Mouse (Mus musculus) intestine, embryonic 15.5 days (tissue): ENCODE results near the gene Fstl4. TPM values are rescaled to one million over a fixed set of nuclear protein-coding genes. Genes with fewer than 3 reads are reported as not detected.

Experiments used
- ATAC-seq: fragments of 200-750 bp; cut with Nextera tagmentation; 2 replicates; pipeline ENCODE4 v1.8.0; 2017; ENCODE audit warnings: moderate TSS enrichment, moderate library complexity
- H3K27ac ChIP-seq: fragments of 300-500 bp; sonication (generic); 2 replicates; pipeline ENCODE4 v1.5.1; 2015; ENCODE audit warnings: mild to moderate bottlenecking, inconsistent platforms
- H3K27me3 ChIP-seq: fragments of 300-500 bp; sonication (generic); replicated peaks from 2 replicates; pipeline ENCODE4 v1.6.1; 2015; ENCODE audit warnings: inconsistent platforms
- H3K36me3 ChIP-seq: fragments of 300-500 bp; sonication (generic); 2 replicates; pipeline ENCODE4 v1.6.1; 2015; ENCODE audit warnings: inconsistent platforms
- H3K4me1 ChIP-seq: fragments of 300-500 bp; sonication (generic); replicated peaks from 2 replicates; pipeline ENCODE4 v1.6.1; 2015; ENCODE audit warnings: inconsistent platforms
- H3K4me2 ChIP-seq: fragments of 300-500 bp; sonication (generic); replicated peaks from 2 replicates; pipeline ENCODE4 v1.6.1; 2015; ENCODE audit warnings: mild to moderate bottlenecking, inconsistent platforms
- H3K4me3 ChIP-seq: fragments of 300-500 bp; sonication (generic); replicated peaks from 2 replicates; pipeline ENCODE4 v1.5.1; 2015; ENCODE audit warnings: inconsistent platforms
- H3K9ac ChIP-seq: fragments of 300-500 bp; sonication (generic); 2 replicates; pipeline ENCODE4 v1.6.1; 2015; ENCODE audit warnings: inconsistent platforms
- H3K9me3 ChIP-seq: fragments of 300-500 bp; sonication (generic); 2 replicates; pipeline ENCODE4 v1.6.1; 2016; ENCODE audit warnings: inconsistent platforms
- WGBS: fragments of 180-500 bp; shearing (Covaris S2); methylation state at CpG from one replicate; pipeline ENCODE4 v1.1.7; 2015; 5-methylcytosine and 5-hydroxymethylcytosine counted together
- polyA plus RNA-seq: library from polyadenylated mRNA; unstranded; fragments of >200 nt; fragmentation: Nextera tagmentation; extraction: Ambion mirVana; gene quantifications from 2 replicates; pipeline ENCODE4 v1.2.1, GENCODE M21; 2015

Fstl4 gene
- polyA plus RNA-seq, 1 experiment from 2014 or later, result 6.1 TPM

DNA sequence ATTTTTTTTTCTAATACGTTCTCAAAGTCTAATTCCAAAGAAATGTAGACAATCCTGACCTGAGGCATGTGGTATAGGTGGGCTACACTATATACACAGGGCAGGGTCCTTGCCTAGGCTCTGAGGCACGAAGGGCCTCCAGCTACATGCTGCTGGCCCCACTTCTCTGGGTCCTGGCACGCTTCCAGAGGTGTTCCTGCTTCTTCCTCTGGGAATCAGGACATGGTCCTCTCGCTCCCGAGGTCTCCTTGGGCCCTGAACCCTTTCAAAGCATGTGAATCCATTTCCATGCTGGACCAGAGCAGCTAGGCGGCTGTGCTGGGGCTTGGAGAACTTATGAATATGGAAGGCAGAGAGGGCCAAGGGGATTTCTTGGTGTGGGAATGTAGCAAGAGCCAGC is 292.3 kb downstream of the Fstl4 start:
- 71% methylated on average over 6 of the region's 6 CpGs for WGBS
- Histone ChIP-seq H3K36me3 (no peaks in the 10 kb centered on the region), H3K4me1 (no peaks in the 10 kb centered on the region; the same call in 1 of the 2 replicates), H3K27me3 (no peaks in the 10 kb centered on the region), H3K9ac (no peak overlapping the region), H3K4me2 (no peak overlapping the region), H3K27ac (no peak overlapping the region), H3K4me3 (no peak overlapping the region), H3K9me3 (no peaks in the 10 kb centered on the region)
- no peak for ATAC-seq

DNA sequence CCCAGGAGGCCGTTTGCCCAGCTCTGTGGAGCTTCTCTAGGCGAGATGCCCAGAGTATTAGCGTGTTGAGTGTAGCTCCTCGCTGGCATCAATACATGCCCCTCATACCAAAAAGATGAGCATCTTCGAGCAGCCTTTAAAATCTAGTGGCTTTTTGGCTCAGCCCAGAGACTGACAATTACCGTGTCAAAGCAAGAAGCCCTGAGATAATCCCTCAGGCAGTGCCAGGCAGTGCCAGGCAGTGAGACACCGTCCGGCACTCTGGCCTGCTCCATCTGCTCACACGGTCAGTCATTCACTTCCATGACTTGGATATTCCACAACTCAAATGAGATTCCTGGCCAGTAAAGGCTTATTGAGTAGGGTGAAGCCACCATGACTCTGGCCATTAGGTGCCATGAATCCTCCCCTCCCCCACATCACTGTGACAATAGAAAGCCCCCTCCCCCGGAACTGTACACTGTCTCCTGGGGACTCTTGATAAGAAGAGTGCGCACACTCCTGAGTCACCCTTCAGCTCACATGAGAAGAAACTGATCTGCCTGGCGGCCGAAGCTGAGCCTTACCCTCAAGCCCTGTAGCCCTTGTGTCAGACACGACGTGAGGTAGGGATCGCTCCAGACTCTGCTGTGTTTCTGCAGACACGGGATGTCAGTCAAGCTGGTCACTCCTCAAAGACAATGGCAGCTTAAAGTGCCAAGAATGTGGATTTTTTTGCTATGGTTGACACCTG is 293.6 kb downstream of the Fstl4 start:
- ATAC-seq, result no peak
- H3K4me2 ChIP-seq, result no peak overlapping the region
- WGBS, result 73% methylated on average over 17 of the region's 17 CpGs

DNA sequence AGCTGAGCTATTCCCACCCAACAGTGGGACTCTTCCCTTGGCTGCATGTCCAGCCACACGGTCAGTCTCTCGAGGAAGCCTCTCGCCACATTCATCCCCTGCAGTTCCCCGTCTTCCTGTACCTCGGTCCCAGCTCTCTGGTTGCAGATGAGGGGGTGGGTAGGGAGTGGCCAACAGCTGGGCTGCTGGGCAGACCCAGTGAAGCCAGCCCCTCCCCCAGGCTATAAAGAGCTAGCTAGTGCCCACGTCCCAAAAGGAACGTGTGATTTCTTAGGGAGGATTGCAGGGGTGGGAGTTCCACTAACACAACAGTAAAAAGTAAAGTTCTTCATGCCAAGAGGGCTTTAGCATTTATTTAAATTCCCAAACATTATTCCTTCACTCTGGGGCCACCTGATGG is 294.1 kb downstream of the Fstl4 start:
- WGBS, result 18% methylated on average over 7 of the region's 7 CpGs
- Histone ChIP-seq H3K4me2 (no peak overlapping the region), H3K9ac (no peak overlapping the region), H3K27me3 (no peaks in the 10 kb centered on the region), H3K9me3 (no peaks in the 10 kb centered on the region), H3K4me3 (no peak overlapping the region), H3K36me3 (no peaks in the 10 kb centered on the region), H3K27ac (no peak overlapping the region), H3K4me1 (no peaks in the 10 kb centered on the region; the same call in 1 of the 2 replicates)
- no peak for ATAC-seq

More for the DNA sequence above, 293.6 kb downstream of the Fstl4 start:
- no peaks in the 10 kb centered on the region for H3K9me3 ChIP-seq
- no peaks in the 10 kb centered on the region; the same call in 1 of the 2 replicates for H3K4me1 ChIP-seq
- H3K36me3 ChIP-seq, result no peaks in the 10 kb centered on the region
- no peak overlapping the region for H3K9ac ChIP-seq
- no peak overlapping the region for H3K4me3 ChIP-seq
- no peak overlapping the region for H3K27ac ChIP-seq
- H3K27me3 ChIP-seq, result no peaks in the 10 kb centered on the region

DNA sequence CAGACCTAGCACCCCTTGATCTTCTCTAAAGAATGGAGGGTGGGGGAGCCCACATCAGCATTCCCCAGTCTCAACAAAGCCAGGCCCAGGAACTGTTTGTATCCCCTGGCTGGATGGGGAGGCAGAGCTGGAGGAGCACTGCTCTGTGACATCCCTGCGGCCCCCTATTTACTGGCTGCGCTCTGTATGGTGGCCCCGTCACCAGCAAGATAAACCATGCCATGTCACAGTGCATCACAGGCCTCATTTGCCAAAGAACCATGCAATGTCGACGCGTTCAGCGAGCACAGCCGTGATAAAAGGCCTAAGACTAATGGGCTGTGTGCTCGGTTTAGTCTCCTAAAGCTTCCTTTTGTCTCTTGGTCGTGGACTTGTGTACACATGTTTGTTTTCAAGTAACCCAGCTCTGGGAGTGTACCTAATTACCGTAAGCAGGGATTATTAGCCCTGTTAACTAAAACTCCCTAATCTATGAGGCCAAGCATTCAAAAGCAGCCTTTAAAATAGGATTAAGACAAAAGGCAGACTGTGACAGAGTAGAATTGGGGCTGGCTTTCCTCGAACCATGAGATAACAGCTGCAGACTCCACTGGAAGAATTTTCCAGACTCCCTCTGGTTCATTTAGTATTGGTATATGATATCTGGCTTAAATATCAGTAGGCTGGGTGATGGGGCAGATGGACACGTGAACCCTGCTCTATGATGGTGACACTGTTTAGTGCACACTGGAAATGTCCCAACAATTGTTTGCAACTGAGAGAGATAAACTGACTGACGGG is 303.5 kb downstream of the Fstl4 start:
- Histone ChIP-seq H3K27ac (no peak overlapping the region), H3K27me3 (no peaks in the 10 kb centered on the region), H3K4me2 (no peak overlapping the region), H3K9ac (no peak overlapping the region), H3K4me3 (no peak overlapping the region), H3K9me3 (no peaks in the 10 kb centered on the region), H3K4me1 (no peaks in the 10 kb centered on the region), H3K36me3 (no peaks in the 10 kb centered on the region)
- 58% methylated on average over 14 of the region's 14 CpGs for WGBS
- no peak for ATAC-seq

DNA sequence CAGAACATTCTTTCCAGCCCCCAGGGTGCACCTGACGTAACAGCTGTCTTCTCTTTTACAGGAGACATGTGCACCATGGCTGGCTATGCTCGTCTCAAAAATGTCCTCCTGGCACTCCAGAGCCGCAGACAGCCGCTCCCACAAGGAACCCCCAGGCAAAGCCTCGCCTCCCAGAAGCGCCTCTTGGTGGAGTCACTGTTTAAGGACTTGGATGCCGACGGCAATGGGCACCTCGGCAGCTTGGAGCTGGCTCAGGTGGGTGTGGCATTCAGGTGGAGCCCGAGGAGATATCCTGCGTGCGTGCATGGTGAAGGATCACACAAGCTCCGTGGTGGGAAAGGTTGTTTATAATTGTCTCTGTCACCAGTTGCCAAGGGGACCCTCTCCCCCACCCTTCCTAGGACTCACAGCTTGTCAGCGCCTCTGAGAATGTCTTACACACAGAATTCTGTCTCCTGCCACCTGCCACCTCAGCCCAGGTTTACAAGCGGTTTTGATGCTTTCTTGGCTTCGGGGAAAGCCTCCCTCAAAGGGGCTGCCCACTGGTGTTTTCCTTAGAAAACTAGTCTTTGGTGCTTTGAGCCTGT is 304.1 kb downstream of the Fstl4 start:
- Histone ChIP-seq H3K9ac (no peak overlapping the region), H3K4me3 (no peak overlapping the region), H3K27me3 (no peaks in the 10 kb centered on the region), H3K4me1 (no peaks in the 10 kb centered on the region), H3K27ac (no peak overlapping the region), H3K36me3 (no peaks in the 10 kb centered on the region), H3K9me3 (no peaks in the 10 kb centered on the region), H3K4me2 (no peak overlapping the region)
- ATAC-seq, result no peak
- 53% methylated on average over 16 of the region's 16 CpGs for WGBS

DNA sequence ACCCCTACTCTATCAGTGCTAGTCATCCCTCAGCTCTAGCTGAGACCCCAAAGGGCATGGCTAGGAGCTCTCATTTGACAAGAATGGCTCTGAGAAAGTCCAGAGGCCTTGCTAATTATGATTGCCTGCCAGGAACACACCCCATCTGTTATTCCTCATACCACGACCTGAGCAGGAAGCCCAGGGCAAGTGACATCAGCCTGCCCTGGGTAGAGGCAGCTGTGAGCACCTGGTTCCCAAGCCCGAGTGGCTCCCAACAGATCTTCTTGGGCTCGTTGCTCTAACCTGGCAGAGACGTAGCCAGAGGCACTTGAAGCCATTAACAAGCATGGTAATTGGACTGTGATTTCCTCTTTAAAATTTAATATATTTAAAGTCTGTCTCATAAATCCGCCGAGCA is 305.3 kb downstream of the Fstl4 start:
- no peak overlapping the region for H3K4me2 ChIP-seq
- no peaks in the 10 kb centered on the region for H3K4me1 ChIP-seq
- WGBS, result 63% methylated on average over 6 of the region's 6 CpGs
- ATAC-seq, result no peak
- no peak overlapping the region for H3K9ac ChIP-seq
- H3K27me3 ChIP-seq, result no peaks in the 10 kb centered on the region
- no peaks in the 10 kb centered on the region for H3K9me3 ChIP-seq
- no peak overlapping the region for H3K27ac ChIP-seq
- no peaks in the 10 kb centered on the region for H3K36me3 ChIP-seq
- H3K4me3 ChIP-seq, result no peak overlapping the region

DNA sequence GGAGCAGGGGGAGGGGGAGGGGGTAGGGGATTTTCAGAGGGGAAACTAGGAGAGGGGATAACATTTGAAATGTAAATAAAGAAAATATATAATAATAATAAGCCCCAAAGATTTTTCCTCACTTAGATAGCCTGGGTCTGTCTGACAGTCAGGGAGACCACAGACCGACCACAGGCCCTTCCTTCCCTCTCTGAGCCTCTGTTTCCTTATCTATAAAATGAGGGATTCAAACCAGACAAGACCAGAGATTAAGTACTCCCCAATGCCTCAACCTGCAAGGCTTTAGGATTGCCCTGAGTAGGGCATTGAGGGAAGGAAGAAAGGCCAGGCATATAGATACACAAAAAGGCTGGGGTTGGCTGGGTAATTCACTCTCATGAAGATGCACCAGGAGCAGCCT is 307.2 kb downstream of the Fstl4 start:
- H3K27me3 ChIP-seq, result no peaks in the 10 kb centered on the region
- no peaks in the 10 kb centered on the region for H3K4me1 ChIP-seq
- no peak overlapping the region for H3K4me2 ChIP-seq
- ATAC-seq, result no peak
- H3K27ac ChIP-seq, result no peak overlapping the region
- H3K4me3 ChIP-seq, result no peak overlapping the region
- H3K9ac ChIP-seq, result no peak overlapping the region
- WGBS, result 81% methylated on average over 1 of the region's 1 CpGs
- no peaks in the 10 kb centered on the region for H3K36me3 ChIP-seq
- H3K9me3 ChIP-seq, result no peaks in the 10 kb centered on the region

DNA sequence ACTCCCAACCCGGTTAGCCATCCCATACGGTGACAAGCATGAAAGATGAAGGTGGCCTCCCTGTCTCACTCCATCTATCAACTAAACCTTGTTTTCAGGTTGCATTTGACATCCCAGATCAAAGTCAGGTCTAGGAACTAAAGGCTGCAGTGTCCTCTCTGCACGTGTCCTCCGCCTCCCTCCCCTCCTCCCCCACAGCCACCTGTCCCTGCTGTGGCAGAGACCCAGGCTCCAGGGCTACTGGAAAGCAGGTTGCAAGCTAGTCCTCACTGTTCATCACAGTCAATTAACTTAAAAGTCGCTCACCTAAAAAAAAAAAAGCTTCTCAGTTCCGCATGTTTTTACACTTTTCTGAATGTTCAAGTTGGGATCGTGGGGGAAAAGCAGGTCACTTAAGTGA is 313.2 kb downstream of the Fstl4 start:
- no peak for ATAC-seq
- Histone ChIP-seq H3K4me3 (no peak overlapping the region), H3K27ac (no peak overlapping the region), H3K4me2 (no peak overlapping the region), H3K9me3 (no peaks in the 10 kb centered on the region), H3K27me3 (no peaks in the 10 kb centered on the region), H3K9ac (no peak overlapping the region), H3K4me1 (no peaks in the 10 kb centered on the region), H3K36me3 (no peaks in the 10 kb centered on the region)
- 81% methylated on average over 7 of the region's 7 CpGs for WGBS

DNA sequence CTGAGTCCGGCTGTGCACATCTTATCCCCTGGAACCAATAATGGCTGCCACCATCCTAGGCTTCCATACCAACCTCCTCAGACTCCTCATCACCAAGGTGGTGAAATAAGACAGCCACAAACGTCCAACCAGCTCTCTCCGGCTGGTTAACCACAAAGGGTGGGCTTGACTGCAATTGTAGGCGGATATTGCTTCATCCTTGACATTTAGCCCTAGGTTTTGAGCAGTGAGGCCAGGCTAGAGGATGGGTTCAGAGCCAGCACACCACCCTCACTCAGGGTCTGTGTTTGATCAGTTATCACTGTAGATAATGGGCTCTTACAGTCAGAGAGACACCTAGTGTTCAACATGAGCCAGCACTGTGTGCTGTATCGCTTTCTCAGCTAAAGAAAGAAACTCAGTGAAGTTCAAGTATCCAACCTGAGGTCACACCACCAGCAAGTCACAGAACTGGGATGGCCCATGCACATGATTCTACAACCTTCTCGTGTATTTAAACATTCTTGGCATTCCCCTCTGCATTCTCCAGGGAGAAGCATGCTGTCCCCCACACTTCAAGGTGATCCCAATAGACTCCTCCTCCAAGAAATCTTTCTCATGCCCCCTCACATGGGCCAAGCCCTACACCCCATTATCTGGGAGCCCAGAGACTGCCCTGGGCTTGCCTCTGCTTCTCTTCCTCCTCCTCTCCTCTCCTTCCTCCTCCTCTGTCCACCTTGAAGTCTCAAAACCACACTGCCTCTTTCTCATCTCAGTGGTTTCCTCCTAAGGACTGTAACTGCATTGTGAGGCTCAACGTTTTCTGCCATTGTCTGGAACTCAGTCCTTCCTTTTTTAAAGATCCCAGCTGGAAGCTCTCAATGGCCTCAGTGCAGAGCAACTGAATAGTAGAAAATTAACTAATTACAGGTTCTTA is 314.2 kb downstream of the Fstl4 start:
- H3K4me1 ChIP-seq, result no peaks in the 10 kb centered on the region
- 68% methylated on average over 7 of the region's 7 CpGs for WGBS
- no peak for ATAC-seq
- H3K9me3 ChIP-seq, result no peaks in the 10 kb centered on the region
- no peak overlapping the region for H3K4me3 ChIP-seq
- H3K9ac ChIP-seq, result no peak overlapping the region
- no peak overlapping the region for H3K27ac ChIP-seq
- H3K27me3 ChIP-seq, result no peaks in the 10 kb centered on the region
- no peaks in the 10 kb centered on the region for H3K36me3 ChIP-seq
- H3K4me2 ChIP-seq, result no peak overlapping the region

DNA sequence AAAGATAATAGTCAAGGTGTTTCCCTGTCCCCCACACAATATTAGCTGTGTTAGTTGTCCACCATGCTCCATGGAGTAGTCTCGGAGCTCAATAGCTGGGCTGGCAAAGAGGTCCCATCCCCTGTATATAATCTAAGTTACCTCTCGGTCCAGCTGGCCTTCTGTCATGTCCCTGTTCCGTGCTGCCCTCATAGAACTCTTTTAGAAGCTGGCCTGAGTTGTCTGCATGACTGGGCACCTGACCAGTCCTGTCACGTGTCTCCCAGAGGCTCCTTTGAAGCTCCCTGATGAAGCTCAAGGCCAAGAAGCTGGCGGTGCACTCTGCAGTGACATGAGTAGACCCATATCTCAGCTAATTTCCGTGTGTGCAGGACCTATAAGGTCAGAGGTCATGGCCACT is 316.9 kb downstream of the Fstl4 start:
- no peak overlapping the region for H3K27ac ChIP-seq
- H3K4me3 ChIP-seq, result no peak overlapping the region
- 0 out of 2 replicates have a peak, but pooled peaks cover 2% of the 10 kb centered on the region for H3K4me1 ChIP-seq
- ATAC-seq, result no peak
- no peaks in the 10 kb centered on the region for H3K27me3 ChIP-seq
- no peak overlapping the region for H3K9ac ChIP-seq
- no peaks in the 10 kb centered on the region for H3K36me3 ChIP-seq
- H3K4me2 ChIP-seq, result no peak overlapping the region
- 76% methylated on average over 6 of the region's 6 CpGs for WGBS
- no peaks in the 10 kb centered on the region for H3K9me3 ChIP-seq

DNA sequence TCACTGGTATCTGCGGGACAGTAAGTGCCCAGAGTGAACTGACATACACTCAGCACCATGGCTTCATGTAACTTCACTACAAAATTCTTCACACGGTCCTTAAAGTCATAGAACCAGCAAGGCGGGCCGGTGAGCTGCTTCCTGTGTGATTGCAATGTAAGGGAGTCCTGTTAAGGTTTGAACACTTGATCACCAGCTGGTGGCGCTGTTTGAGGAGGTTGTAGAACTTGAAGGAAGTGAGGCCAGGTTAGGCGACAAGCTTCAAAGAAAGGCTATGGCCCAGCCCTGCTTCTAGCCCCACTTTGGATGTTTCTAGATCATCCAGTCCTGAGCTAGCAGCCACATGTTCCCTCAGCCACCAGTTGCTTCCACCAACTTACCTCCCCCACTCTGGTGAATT is 320.9 kb downstream of the Fstl4 start:
- Histone ChIP-seq H3K9ac (no peak overlapping the region), H3K4me3 (no peak overlapping the region), H3K9me3 (no peaks in the 10 kb centered on the region), H3K36me3 (no peaks in the 10 kb centered on the region), H3K4me1 (0 out of 2 replicates have a peak, but pooled peaks cover 2% of the 10 kb centered on the region), H3K4me2 (no peak overlapping the region), H3K27me3 (no peaks in the 10 kb centered on the region), H3K27ac (no peak overlapping the region)
- ATAC-seq, result no peak
- 69% methylated on average over 6 of the region's 6 CpGs for WGBS
